Mouse (Mus musculus) testis, postnatal 14 days (tissue): ENCODE measurements at regions not wholly inside any gene's neighbourhood (a gene's known extent, or its start where the extent isn't known, plus 50 kb on each side); places are given as distances from the start of the nearest gene placed in this dataset.
A peak's percentile ranks its signal among the peaks of the same experiment; 100 is the strongest.
"Not testable (repeated sequence)": the region's sequence is repeated elsewhere in the genome, so short reads cannot be mapped to it uniquely, and the experiment has no call there.

Experiments used
- DNase-seq: peaks from one replicate; pipeline ENCODE4 v3.0.0; 2021; ENCODE audit warnings: low spot score

DNA sequence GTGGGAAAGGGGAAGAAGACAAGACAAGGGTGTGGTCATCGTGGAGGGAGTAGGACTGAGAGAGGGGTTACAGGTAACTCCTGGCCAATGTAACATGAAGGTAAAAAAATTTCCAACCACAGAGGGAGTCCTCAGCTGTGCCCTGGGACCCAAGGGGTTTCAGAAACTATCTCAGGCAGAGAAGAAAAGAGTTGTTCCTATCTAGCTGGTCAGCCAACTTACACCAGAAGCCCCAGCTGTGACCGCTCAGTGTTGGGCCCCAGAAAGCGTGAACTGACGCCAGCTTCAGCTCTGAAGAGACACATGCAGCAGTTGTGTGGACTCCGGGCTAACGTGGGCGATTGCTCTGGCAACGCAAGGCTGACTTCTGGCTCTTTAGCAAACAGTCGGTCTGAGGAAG lies 52.2 kb downstream of the Rhob start:
- no peak for DNase-seq

DNA sequence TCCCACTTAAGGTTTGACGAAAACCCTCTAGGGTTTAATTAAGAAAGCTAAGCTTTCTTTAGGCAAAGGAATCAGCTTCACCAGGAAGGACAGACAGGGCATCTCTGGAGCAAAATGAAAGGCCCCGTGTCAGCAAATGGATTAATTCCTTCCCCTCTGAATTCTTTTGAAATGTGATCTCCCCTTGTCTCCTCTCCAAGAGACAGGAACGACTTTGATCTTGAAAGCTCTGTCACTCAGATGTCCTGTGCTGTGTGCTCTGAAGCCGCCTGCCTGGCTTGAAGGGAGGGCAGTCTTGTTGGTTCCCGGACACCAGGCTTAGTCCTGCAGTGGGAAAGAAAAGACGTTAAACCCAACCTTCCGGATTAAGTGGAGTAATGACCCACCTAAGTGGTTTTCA lies 52.8 kb downstream of the Rhob start:
- DNase-seq, result no peak

DNA sequence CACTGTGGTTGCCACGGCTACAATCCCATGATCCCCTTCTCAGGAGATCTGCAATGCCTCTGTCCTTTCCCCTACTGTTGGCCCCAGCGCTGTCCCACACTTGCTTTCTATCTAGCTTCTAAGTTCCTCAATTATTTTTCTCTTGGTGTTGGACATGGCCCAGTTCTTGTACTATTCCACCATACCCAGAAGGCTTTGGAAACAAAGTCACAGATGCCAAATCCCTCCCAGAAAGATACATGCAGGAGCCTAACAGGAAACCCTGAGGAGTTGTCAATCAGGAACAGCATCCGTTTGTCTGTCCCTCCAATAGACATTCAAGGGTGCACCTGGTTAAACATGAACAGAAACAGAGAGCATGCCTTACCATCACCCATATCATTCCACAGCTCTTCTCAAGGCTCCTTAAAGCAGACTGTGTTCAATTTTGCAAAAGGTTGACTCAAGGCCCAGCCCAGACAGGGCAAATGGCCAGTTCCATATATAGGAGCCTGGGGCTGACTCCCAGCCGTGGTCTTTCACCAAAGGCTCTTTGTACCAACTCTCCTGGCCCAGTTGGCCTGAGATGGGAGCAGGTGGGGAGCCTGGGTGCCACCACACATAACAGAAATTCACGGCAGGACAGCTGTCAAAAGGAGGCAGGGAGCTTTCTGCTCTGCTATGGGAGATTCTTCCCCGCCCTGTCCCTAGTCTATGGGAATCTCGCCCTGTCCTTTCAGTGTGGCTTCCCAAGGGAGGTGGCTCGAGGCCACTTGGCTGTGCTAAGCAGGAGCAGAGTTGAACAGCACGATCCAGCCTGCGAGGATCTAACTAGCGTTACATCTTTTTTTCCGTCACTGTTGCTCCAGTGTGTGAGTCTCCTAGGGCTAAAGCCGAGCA lies 54.6 kb downstream of the Rhob start:
- DNase-seq, result no peak

DNA sequence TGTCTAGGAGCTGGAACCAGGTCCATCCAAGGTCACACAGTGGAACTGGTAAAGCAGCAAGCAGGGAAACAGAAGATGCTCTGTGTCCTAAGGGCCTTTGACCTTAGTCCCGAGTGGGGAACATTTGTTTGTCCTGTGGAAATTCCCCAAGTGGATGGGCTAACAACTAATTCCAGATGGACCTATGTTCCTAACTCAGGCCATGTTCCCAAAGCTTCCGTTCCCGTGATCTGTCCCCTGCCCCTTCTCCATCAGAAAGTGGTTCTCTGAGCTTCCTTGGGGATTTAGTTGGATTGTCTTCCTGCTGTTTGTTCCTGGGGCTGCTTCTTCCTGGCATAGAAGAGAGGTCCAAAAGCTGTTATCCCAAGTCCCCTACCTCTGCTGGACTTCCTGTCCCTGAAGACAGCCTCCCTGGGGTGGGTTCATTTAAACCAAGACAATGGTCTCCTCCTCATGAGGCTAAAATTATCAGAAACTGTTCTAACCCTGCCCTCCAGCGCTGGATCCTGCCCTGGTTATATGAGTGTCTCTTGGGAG lies 55.8 kb downstream of the Rhob start:
- no peak for DNase-seq

DNA sequence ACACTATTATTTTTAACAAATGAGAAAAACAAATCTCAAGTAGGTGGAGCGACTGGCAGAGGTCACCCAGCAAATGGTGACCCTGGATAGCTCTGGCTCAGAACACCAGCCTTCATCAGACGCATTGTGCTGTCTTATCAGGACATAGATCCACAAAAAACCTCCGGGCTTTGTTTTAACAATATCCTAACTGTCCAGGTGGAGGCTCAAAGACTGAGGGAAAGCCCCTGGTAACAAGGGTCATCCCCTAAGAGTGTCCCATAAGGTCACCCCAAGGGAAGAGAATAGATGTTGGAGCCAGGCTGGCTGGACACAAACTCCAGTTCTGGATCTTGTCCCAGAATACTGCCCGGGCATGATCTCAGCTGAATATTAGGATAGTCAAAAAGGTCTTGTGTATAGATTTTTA lies 56.6 kb downstream of the Rhob start:
- no peak for DNase-seq

DNA sequence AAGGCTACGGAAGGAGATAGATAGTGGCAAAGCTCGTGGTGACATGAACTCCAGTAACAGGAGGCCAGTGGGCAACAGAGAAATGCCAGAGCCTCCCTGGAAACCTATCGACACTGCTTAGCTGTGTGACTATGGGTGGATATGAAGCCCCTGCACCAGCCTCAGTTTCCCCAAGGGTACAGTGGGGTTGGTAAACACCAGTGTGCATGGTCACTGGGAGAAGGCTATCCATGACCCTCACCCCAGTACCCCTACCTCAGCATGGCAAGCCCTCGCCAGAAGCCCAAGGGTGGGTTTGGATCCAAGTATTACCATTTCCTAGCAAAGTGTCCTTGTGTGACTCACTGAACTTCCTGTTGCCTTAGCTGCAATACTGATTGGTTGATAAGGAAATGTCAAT lies 58.5 kb downstream of the Rhob start:
- no peak for DNase-seq

DNA sequence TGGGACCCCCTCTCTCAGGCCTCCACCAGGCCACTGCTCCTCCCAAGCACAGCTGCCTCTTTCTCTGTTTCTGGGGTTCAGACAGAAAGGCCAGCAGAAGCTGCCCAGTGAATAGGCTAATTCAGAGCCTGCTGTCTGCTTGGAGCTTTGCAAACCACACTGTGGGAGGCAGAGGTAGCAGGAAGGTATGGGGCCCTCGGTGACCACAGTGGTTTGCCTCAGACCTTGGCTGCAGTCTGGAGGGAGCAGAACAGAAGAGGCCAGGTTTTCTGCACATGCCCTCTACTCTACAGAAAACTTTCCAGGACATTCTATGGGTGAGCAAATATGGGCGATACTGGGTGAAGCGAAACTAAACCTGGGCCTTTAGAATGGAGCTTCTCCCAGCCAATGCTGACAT lies 59.4 kb downstream of the Rhob start:
- DNase-seq, result no peak

DNA sequence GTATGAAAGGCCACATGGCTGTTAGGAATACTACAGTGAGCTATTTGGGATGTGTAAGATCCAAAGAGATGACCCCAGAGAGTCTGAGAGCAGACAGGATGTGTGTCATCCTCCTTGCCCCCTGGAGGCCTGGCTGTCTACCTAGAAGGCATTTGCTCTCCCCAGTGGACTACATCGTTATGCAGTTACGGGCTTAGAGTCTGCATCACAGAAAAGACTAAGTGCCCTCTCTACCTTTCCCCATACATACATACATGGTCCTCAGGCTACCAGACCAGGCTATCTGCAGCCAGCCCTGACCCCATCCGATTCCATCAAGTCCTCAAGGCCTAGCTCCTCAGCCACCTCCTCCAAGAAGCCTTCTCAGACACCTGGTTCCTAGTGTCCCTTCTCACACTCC lies 59.9 kb downstream of the Rhob start:
- no peak for DNase-seq

DNA sequence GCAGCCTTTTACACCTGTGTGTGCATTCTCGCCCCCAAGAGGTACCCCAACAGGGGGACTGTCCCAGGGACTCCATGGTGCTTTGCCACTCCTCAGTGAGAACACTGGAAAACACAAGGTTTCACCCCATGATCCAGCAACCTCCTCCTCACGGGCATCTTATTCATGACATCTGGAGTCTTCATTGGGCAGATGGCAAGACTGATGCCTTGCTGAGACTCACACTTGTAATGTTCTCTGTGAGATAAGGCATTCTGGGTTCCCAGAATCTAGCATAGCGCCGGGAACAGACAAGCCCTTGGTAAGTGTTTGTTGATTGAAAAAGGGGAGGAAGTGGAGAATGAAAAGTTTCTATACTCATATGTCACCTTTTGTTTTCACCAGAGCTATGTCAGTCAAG lies 60.3 kb downstream of the Rhob start:
- no peak for DNase-seq

DNA sequence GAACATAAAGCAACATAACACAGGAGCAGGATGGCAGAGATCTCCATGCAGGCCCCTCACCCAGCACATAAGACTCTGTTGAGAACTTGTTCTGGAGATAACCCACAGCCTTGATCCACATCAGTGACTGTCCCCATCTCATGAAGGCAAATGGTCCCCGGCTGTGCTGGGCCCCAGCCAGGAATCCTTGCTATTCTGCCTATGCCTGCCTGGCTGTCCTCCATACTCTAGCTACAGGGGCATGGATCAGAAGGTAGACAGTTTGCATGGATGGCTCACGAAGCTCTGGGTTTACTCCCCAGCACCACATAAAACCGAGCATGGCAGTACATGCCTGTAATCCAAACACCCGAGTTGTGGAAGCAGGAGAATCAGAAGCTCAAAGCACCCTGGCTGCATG lies 61.2 kb downstream of the Rhob start:
- DNase-seq, result no peak

DNA sequence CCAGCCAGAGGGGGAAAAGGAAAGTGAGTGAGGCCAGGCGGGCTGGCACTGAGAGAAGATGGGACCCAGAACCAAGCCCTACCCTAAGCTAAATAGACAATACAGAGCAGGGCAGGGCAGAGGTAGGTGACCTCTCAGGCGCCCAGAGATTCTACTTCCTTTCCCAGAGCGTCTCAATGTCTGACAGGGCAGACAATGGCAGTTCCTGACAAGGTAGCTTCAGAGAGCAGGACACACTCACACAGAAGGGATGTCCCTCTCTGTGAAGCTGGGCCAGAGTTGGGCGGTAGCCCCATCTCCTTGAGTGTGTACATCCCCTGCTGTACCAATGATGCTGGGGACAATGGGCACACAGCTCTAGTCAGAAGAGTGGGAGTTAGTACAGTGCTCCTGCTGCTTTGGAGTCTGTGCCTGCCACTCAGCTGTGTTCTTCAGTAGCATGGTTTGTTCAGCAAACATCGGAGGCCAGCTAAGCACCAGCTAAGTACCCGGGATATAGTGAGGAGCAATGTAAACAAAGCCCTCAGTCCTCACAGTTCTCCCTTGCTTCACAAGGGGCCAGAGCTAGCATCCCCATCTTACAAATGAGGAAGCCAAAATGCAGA lies 62.7 kb downstream of the Rhob start:
- DNase-seq, result no peak

DNA sequence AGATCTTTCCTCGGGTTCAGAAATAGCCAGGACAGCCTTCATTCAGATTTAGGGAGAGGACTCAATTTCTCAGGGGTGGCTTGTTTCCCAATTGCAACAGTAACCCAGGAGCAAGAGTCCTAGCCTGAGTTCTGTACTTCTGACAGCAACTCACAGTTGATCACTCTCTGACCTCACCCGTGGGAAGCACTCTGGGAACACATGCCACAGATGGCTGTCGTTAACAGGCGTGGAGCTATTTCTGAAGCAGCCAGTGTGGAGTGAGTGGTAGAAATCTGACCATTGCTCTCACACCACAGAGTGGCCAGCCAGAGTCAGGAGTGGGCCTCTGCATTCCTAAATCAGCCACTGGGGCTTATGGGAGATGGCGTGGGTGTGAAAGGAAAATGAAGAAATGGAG lies 63.3 kb downstream of the Rhob start:
- no peak for DNase-seq

DNA sequence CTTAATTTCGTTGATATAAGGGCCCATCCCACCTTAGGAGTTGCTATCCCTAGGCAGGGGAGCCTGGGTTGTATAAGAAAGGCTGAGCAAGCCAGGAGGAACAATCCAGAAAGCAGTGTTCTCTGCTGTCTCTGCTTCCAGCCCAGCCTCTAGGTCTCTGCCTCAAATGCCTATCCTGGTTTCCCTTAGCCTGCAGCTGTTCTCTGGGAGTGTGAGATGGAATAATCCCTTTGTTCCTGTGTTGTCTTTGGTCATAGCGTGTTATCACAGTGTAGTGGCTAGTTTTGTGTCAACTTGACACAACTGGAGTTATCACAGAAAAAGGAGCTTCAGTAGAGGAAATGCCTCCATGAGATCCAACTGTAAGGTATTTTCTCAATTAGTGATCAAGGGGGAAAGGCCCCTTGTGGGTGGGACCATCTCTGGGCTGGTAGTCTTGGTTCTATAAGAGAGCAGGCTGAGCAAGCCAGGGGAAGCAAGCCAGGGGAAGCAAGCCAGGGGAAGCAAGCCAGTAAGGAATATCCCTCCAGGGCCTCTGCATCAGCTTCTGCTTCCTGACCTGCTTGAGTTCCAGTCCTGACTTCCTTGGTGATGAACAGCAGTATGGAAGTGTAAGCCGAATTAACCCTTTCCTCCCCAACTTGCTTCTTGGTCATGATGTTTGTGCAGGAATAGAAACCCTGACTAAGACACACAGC lies 64.0 kb downstream of the Rhob start:
- not testable (repeated sequence) for DNase-seq

DNA sequence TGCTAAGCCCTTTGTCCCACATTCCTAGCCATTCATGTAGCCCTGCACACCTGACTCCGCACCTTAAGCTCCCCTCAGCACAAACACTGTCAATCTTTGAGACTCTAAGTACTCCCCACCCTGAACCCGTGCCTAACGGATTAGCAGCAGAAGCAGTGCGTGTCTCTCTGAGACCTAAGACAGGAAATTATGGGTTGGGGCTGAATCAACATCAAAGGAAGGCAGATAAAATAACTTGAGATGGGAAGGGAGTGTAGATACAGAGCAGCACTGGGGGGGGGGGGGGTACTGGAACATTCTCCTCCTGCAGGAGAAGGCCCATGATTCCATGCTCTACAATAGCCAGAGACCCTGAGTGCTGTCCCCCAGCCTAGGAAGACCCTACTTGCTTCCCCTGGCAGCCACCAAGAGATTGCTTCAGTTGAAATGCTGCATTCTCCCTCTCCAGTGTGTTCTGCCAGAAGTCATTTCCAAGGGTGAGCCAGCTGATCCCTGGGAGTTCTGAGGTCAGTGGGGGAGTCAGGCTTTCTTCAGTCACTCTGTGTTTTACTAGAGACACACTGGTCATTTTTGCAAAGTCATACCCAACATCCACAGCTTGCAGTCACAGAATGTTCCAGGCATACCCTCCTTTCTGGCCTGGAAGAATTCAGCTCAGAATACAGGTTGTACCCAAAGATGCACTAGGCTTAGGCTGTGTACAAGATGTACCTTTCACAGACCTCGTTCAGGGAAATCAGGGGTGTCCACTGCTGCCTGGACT lies 71.4 kb downstream of the Rhob start:
- DNase-seq, result peak; percentile 61

DNA sequence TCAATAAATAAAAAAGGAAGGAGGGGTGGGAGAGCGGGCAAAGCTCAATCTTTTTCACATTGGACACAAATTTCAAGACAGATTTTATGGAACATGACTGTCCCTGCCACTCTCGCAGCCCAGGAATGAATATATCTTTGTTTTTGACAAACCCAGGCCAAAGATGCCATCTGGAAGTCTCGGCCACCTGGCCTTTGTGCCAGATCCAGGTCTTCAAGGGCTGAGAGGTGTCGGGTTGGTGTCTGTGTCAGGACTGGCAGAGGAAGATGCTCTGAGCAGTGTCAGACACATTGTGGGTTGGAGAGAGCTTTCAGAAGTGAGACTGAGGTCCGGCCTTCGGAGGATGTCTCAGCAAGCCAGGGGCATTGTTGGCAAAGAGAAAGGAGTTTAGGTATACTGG lies 75.3 kb downstream of the Rhob start:
- DNase-seq, result no peak

DNA sequence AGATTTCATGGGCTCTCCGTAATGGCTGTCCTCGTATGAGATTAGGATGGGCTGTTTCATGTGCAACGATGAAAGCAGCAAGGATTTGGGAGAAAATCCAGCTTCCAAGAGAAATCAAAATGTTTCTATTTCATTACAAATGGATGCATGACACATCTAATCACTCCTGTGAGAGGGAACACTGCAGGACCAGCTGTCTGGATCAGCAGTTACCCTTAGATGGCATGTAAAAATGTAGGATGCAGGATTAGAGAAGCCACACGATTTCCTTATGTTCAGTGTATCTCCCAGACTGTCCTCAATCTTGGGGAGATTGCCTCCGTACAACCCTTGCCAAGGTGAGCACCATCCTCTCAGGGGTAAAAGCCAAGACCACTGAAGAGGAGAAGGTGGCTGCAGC lies 77.1 kb downstream of the Rhob start:
- DNase-seq, result no peak

DNA sequence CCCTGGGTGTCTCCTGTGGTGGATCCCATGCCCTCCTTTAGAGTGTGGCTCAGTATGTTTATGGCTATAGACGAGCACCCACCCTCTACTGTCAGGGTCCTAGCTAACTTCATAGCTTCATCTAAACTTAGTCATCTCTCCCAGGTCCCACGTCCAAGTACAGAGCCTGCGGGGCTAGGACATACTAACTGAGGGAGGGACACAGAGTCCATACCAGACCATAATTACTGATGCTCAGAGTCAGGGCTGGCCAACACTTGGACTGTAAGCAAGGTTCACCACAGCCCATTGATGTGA lies 78.6 kb downstream of the Rhob start:
- DNase-seq, result no peak

DNA sequence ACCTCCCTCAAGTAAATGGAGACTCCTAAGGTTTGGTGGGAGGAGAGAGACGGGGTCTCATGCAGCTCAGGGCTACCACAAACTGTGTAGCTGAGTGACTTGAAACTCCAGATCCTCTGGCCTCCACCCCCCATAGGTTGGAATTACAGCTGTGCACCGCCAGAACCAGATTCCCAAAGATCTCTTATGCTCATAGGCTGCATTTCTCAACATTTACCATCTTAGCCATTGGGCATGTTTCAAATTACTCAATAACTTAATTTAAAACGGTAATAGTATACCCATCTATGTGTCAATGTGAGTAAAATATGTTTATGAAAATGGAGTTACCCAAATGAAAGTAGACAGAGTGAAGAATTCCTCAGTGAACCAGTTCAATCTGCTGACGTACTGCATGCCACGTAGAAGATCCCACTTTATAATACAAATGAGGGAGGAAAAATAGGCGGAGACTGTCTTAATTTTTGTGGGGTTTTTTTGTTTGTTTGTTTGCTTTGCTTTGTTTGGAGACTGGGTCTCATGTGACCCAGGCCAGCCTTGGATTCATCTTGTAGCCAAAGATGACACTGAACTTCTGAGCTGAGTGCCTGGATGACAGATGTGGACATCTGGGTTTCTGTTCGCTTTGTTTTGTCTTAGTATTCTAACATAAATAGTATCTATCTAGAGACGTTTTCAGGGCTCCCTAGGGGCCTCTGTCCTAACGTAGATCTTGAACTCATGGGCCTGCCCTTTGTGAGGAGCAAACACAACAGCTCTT lies 79.1 kb downstream of the Rhob start:
- no peak for DNase-seq

DNA sequence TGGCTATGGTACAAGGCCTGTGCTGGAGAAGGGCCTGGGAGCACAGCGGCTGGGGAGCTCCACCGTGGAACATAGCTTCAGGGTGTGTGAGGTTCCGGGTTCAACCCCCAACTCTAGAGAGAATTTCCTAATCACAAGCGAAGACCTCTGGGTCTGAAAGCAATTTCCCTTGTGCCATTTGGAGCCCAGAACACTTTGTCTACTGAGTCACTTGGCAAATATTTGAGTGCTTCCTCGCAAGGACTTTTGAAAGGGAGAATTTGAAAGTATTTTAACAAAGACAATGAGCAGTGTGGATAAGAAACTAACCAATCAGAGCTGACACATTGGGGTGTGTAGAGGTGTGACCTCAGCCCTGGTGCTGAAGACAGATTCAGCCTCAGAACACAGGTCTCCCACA lies 80.9 kb downstream of the Rhob start:
- no peak for DNase-seq

DNA sequence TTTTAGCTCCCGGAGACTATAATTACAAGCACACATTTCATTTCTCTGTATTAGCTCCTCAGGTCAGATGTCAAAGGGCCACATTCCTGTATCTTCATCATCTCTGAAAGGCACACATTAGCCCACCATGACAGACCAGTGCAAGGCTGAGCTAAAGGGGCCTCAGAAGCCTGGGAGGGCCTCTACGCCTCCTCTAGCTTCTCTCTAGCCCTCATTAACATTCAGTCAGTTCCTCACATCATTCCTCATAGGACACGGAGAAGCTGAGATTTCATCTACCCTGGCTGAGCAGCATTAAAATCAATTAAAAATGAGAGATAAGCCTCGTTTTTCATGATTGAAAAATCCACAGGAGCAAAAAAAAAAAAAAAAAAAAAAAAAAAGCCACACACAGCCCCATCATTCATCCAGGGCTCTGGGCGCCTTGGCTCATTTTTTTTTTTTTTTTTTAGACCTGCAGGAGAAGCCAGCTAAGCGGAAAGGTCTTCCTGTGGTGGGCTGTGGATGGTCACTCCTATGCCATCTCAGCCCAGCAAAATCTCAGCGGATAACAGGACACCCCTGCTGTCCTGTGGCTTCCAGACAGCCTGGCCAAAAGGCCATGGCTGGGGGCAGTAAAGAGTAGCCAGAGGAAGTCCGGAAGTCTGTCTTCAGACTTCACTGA lies 82.5 kb downstream of the Rhob start:
- no peak for DNase-seq

DNA sequence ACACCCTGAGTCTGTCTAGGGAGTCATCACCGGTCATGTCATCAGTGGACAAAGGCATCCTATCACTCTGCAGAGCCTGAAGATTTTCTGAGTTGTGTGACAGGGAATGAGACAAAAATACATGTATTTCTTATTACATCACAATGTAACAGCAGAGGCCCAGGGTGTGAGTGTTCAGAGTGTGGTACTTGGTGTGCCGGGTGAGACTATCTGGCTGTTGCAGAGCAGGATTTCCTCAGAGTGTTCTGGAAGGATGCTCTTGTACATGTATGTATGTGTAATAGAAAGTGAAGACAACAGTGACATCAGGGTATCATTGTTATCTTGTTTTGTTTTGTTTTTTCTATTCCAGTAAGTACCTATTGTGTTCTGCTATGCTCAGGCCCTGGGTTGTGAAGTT lies 87.7 kb downstream of the Rhob start:
- DNase-seq, result no peak
